Mouse (Mus musculus) effector memory CD4-positive, alpha-beta T cell, adult 5 months (primary cell): ENCODE data around the gene Naaa. TPM values are rescaled to one million over a fixed set of nuclear protein-coding genes. Genes with fewer than 3 reads are reported as not detected.

ENCODE experiments used
- polyA plus RNA-seq: library from polyadenylated mRNA; unstranded; fragments of 100-300 nt; shearing (Covaris generic); gene quantifications from one replicate; pipeline ENCODE4 v1.2.1, GENCODE M21; 2017

Naaa gene
- polyA plus RNA-seq, result 15.5 TPM

GRCm38 (mm10) chr5:92277437-92278394 is at the start of gene Naaa:
Gene Naaa, minus strand, starts transcription at chr5:92278170.

GRCm38 (mm10) chr5:92309681-92310511 is 31.9 kb upstream of the Naaa start, which contains the start of gene Sdad1:
Gene Sdad1, minus strand, starts transcription at chr5:92310479.

GRCm38 (mm10) chr5:92256218-92256617 is 21.8 kb downstream of the Naaa start, which contains the start of gene Ppef2:
Gene Ppef2, minus strand, starts transcription at chr5:92256278.

DNA sequence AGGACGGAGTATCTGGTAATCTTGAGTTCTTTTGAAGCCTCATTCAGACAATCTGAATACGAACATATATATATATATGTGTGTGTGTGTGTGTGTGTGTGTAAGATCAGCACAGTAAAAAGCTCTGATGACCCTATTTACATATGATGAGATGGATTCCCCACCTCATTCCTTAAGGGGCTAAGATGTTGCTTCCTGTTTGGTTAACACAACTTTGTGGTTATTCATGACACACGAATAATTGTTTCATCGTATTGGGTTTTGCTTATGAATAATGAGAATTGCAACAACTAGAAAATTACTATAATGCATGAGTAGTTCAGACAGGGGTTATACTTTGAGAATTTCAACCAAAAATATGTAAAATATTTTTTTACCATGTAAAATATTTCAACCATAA is 62.7 kb downstream of the Naaa start, which contains the start of gene U90926:
Gene U90926, minus strand, starts transcription at position 101 of the 400 bp plus-strand sequence.

Other genes with a start within 250 kb of the Naaa start
- gene Cdkl2, start 234.3 kb downstream of the Naaa start, polyA plus RNA-seq, result 1.9 TPM
- gene G3bp2, start 194.5 kb downstream of the Naaa start, polyA plus RNA-seq, result 210 TPM
- gene Uso1, start 140.2 kb downstream of the Naaa start, polyA plus RNA-seq, result 50.2 TPM
- not detected for gene U90926, start 62.8 kb downstream of the Naaa start, polyA plus RNA-seq
- gene Ppef2, start 21.9 kb downstream of the Naaa start, polyA plus RNA-seq, result 0.27 TPM
- gene Sdad1, start 32.3 kb upstream of the Naaa start, polyA plus RNA-seq, result 53.8 TPM
- not detected for gene Cxcl9, start 49.9 kb upstream of the Naaa start, polyA plus RNA-seq
- 4.7 TPM for gene Art3, start 53.7 kb upstream of the Naaa start, polyA plus RNA-seq
- gene Cxcl10, start 70.7 kb upstream of the Naaa start, polyA plus RNA-seq, result 45.9 TPM
- gene Nup54, start 157.0 kb upstream of the Naaa start, polyA plus RNA-seq, result 40.6 TPM
- 21.2 TPM for gene Scarb2, start 228.7 kb upstream of the Naaa start, polyA plus RNA-seq